Mouse (Mus musculus): ENCODE data around the gene Wdcp. TPM values are rescaled to one million over a fixed set of nuclear protein-coding genes. Genes with fewer than 3 reads are reported as not detected.
A peak's percentile ranks its signal among the peaks of the same experiment; 100 is the strongest.

The Wdcp gene
- polyA plus RNA-seq, 1 experiment = 7.7 TPM

- H3K27me3 ChIP-seq (replicated peaks; ENCODE audit: control insufficient read depth, insufficient read depth, low read length) = no peaks in the 10 kb centered on the region
- no peak for DNase-seq
- peaks cover 1% of the 10 kb centered on the region; the same call in 1 of the 2 replicates for H3K36me3 ChIP-seq (ENCODE audit: control insufficient read depth, insufficient read depth, low read length)
- TF ChIP-seq CTCF (conservative IDR thresholded peaks at IDR 0.05; ENCODE audit: insufficient read depth, insufficient read length, low read depth, low read length) (no peak), POLR2A (IDR thresholded peaks at IDR 0.05; ENCODE audit: low read depth, low read length) (no peak)
- 95% methylated on average over 5 of the region's 5 CpGs for WGBS
- H3K27ac ChIP-seq (ENCODE audit: insufficient read depth, low read depth, low read length) = no peak overlapping the region
- H3K4me1 ChIP-seq (ENCODE audit: control insufficient read depth, insufficient read depth, low read length) = no peaks in the 10 kb centered on the region
- H3K4me3 ChIP-seq (ENCODE audit: insufficient read depth, low read depth, low read length) = no peak overlapping the region
These were observed 54.9 kb downstream of the Wdcp start for GRCm38 (mm10) chr12:4898024-4898423.

- H3K36me3 ChIP-seq (ENCODE audit: control insufficient read depth, insufficient read depth, low read length) = peaks cover 1% of the 10 kb centered on the region; the same call in 1 of the 2 replicates
- DNase-seq = no peak
- WGBS = 84% methylated on average over 7 of the region's 7 CpGs
These were observed 62.8 kb downstream of the Wdcp start for GRCm38 (mm10) chr12:4905946-4906345.

GRCm38 (mm10) chr12:4906476-4906875, 63.4 kb downstream of the Wdcp start:
- 24% methylated on average over 7 of the region's 7 CpGs for WGBS
- DNase-seq = no peak
- no peaks in the 10 kb centered on the region for H3K27me3 ChIP-seq (replicated peaks; ENCODE audit: control insufficient read depth, insufficient read depth, low read length)
- H3K27ac ChIP-seq (ENCODE audit: insufficient read depth, low read depth, low read length) = no peak overlapping the region
- H3K4me3 ChIP-seq (ENCODE audit: insufficient read depth, low read depth, low read length) = no peak overlapping the region; the same call in 1 of the 2 replicates
- H3K4me1 ChIP-seq (ENCODE audit: control insufficient read depth, insufficient read depth, low read length) = peaks cover 4% of the 10 kb centered on the region; the same call in 1 of the 2 replicates
- H3K36me3 ChIP-seq (ENCODE audit: control insufficient read depth, insufficient read depth, low read length) = peaks cover under 1% of the 10 kb centered on the region; the same call in 1 of the 2 replicates
- TF ChIP-seq POLR2A (IDR thresholded peaks at IDR 0.05; ENCODE audit: low read depth, low read length) (no peak), CTCF (conservative IDR thresholded peaks at IDR 0.05; ENCODE audit: insufficient read depth, insufficient read length, low read depth, low read length) (no peak)

More at GRCm38 (mm10) chr12:4905946-4906345, 62.8 kb downstream of the Wdcp start:
- Histone ChIP-seq H3K4me1 (ENCODE audit: control insufficient read depth, insufficient read depth, low read length) (peaks cover 4% of the 10 kb centered on the region; the same call in 1 of the 2 replicates), H3K27ac (ENCODE audit: insufficient read depth, low read depth, low read length) (no peak overlapping the region), H3K27me3 (replicated peaks; ENCODE audit: control insufficient read depth, insufficient read depth, low read length) (no peaks in the 10 kb centered on the region), H3K4me3 (ENCODE audit: insufficient read depth, low read depth, low read length) (no peak overlapping the region)
- TF ChIP-seq CTCF (conservative IDR thresholded peaks at IDR 0.05; ENCODE audit: insufficient read depth, insufficient read length, low read depth, low read length) = no peak
- no peak for TF ChIP-seq POLR2A (IDR thresholded peaks at IDR 0.05; ENCODE audit: low read depth, low read length)

GRCm38 (mm10) chr12:4906951-4907906, 64.1 kb downstream of the Wdcp start, which contains the start of gene Ubxn2a:
TSS of gene Ubxn2a (minus strand) at chr12:4907705.
- no peak for TF ChIP-seq CTCF (conservative IDR thresholded peaks at IDR 0.05; ENCODE audit: insufficient read depth, insufficient read length, low read depth, low read length)
- TF ChIP-seq POLR2A (IDR thresholded peaks at IDR 0.05; ENCODE audit: low read depth, low read length) = peak; percentile 48
- WGBS = under 1% methylated on average over 125 of the region's 125 CpGs

GRCm38 (mm10) chr12:4908391-4908790, 65.3 kb downstream of the Wdcp start:
- no peaks in the 10 kb centered on the region for H3K36me3 ChIP-seq (ENCODE audit: control insufficient read depth, insufficient read depth, low read length)
- WGBS = 90% methylated on average over 7 of the region's 7 CpGs
- no peaks in the 10 kb centered on the region for H3K27me3 ChIP-seq (replicated peaks; ENCODE audit: control insufficient read depth, insufficient read depth, low read length)
- no peak for DNase-seq
- H3K4me1 ChIP-seq (ENCODE audit: control insufficient read depth, insufficient read depth, low read length) = peaks cover 8% of the 10 kb centered on the region; the same call in 1 of the 2 replicates
- TF ChIP-seq CTCF (conservative IDR thresholded peaks at IDR 0.05; ENCODE audit: insufficient read depth, insufficient read length, low read depth, low read length) = no peak
- no peak for TF ChIP-seq POLR2A (IDR thresholded peaks at IDR 0.05; ENCODE audit: low read depth, low read length)
- no peak overlapping the region for H3K27ac ChIP-seq (ENCODE audit: insufficient read depth, low read depth, low read length)
- no peak overlapping the region for H3K4me3 ChIP-seq (ENCODE audit: insufficient read depth, low read depth, low read length)

More at GRCm38 (mm10) chr12:4906951-4907906, 64.1 kb downstream of the Wdcp start, which contains the start of gene Ubxn2a:
- DNase-seq = peak; percentile 97
- Histone ChIP-seq H3K4me3 (ENCODE audit: insufficient read depth, low read depth, low read length) (peak within 1 kb of the TSS; percentile 86), H3K4me1 (ENCODE audit: control insufficient read depth, insufficient read depth, low read length) (peaks cover 4% of the 10 kb centered on the region; the same call in 1 of the 2 replicates), H3K27ac (ENCODE audit: insufficient read depth, low read depth, low read length) (peak within 1 kb of the TSS; percentile 91), H3K36me3 (ENCODE audit: control insufficient read depth, insufficient read depth, low read length) (no peaks in the 10 kb centered on the region), H3K27me3 (replicated peaks; ENCODE audit: control insufficient read depth, insufficient read depth, low read length) (no peaks in the 10 kb centered on the region)

Other genes starting within 250 kb of the Wdcp start
- gene Fam228a, start 104.9 kb upstream of the Wdcp start, polyA plus RNA-seq (2012; rRNA removed) = 0.22 and 0.27 TPM in 2 replicates
- 0.81 and 0.91 TPM in 2 replicates for gene Pfn4, start 74.3 kb upstream of the Wdcp start, polyA plus RNA-seq (2012; rRNA removed)
- 0.38 and 0.56 TPM in 2 replicates for gene Fam228b, start 74.0 kb upstream of the Wdcp start, polyA plus RNA-seq (2012; rRNA removed)
- gene Sf3b6, start 25.8 kb upstream of the Wdcp start, polyA plus RNA-seq (2012; rRNA removed) = 79.8 and 83.7 TPM in 2 replicates
- 2.1 and 4.8 TPM in 2 replicates for gene Fkbp1b, start 1.7 kb upstream of the Wdcp start, polyA plus RNA-seq (2012; rRNA removed)
- gene Mfsd2b, start 31.1 kb downstream of the Wdcp start, polyA plus RNA-seq (2012; rRNA removed) = 1.7 and 2.3 TPM in 2 replicates
- 9.8 and 10.9 TPM in 2 replicates for gene Ubxn2a, start 64.4 kb downstream of the Wdcp start, polyA plus RNA-seq (2012; rRNA removed)
- gene Atad2b, start 74.0 kb downstream of the Wdcp start, polyA plus RNA-seq (2012; rRNA removed) = 5.6 and 6.2 TPM in 2 replicates